8 mouse cellular contexts compared by ENCODE assay signal in the genomic region with DNA sequence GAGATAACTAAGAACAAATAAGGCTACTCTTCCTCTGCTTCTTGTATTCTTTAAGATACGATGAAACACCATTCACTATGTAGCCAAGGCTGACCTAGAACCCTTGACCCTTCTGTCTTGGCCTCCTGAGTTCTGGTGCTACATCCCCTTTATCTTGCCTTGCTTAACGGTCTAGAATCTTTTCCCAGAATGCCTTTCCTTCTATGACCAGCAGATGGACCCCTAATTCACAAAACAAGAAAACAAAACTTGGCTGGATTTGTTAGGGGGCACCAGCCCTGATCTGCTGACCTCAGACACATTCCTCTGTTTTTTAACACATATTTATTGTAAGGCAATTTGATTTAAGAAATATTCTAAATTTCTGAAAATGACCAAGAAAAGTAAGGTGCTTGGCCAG. TPM values are rescaled to one million over a fixed set of nuclear protein-coding genes. Genes with fewer than 3 reads are reported as not detected.
DNase-seq lines count a peak whose midpoint lies in the region; ATAC-seq lines count a peak whose summit lies in the region.

No protein-coding gene starts in this region.

- H3K9me3 ChIP-seq in hindbrain, embryonic 14.5 days (ENCODE audit: control insufficient read depth, low read length) = no peaks in the 10 kb centered on the region
- H3K9me3 ChIP-seq in hindbrain, embryonic 12.5 days (replicated peaks) = no peaks in the 10 kb centered on the region
- H3K9me3 ChIP-seq in embryonic facial prominence, embryonic 11.5 days (replicated peaks; ENCODE audit: control insufficient read depth, low read length) = no peaks in the 10 kb centered on the region

- 25% methylated on average over 2 of the region's 2 CpGs for WGBS in hindbrain, embryonic 14.5 days
- 30% methylated on average over 2 of the region's 2 CpGs for WGBS in hindbrain, embryonic 12.5 days
- 30% methylated on average over 2 of the region's 2 CpGs for WGBS in embryonic facial prominence, embryonic 11.5 days

- no peak overlapping the region for H3K27ac ChIP-seq in hindbrain, embryonic 14.5 days
- H3K27ac ChIP-seq in hindbrain, embryonic 12.5 days = no peak overlapping the region
- H3K27ac ChIP-seq in embryonic facial prominence, embryonic 11.5 days (replicated peaks; ENCODE audit: low read depth, low read length) = no peak overlapping the region

- no peak overlapping the region for H3K4me3 ChIP-seq in hindbrain, embryonic 14.5 days (replicated peaks; ENCODE audit: low read length)
- no peak overlapping the region for H3K4me3 ChIP-seq in hindbrain, embryonic 12.5 days
- no peak overlapping the region for H3K4me3 ChIP-seq in embryonic facial prominence, embryonic 11.5 days (ENCODE audit: low read depth, low read length)

- no peak overlapping the region for H3K9ac ChIP-seq in hindbrain, embryonic 14.5 days
- no peak overlapping the region for H3K9ac ChIP-seq in hindbrain, embryonic 12.5 days
- no peak overlapping the region for H3K9ac ChIP-seq in embryonic facial prominence, embryonic 11.5 days (replicated peaks; ENCODE audit: low read length)

- H3K4me1 ChIP-seq in hindbrain, embryonic 14.5 days (replicated peaks; ENCODE audit: control insufficient read depth, insufficient read depth, low read length) = 0 out of 2 replicates have a peak, but pooled peaks cover 7% of the 10 kb centered on the region
- H3K4me1 ChIP-seq in hindbrain, embryonic 12.5 days = peaks cover 6% of the 10 kb centered on the region; the same call in 1 of the 2 replicates
- H3K4me1 ChIP-seq in embryonic facial prominence, embryonic 11.5 days (ENCODE audit: control insufficient read depth, insufficient read depth, low read length) = no peaks in the 10 kb centered on the region

- H3K4me2 ChIP-seq in hindbrain, embryonic 14.5 days (replicated peaks) = no peak overlapping the region
- no peak overlapping the region for H3K4me2 ChIP-seq in hindbrain, embryonic 12.5 days (replicated peaks)
- no peak overlapping the region for H3K4me2 ChIP-seq in embryonic facial prominence, embryonic 11.5 days (ENCODE audit: low read depth, low read length)

- H3K27me3 ChIP-seq in hindbrain, embryonic 14.5 days (ENCODE audit: control insufficient read depth, insufficient read depth, low read length) = no peaks in the 10 kb centered on the region
- peaks cover 5% of the 10 kb centered on the region; the same call in 1 of the 2 replicates for H3K27me3 ChIP-seq in hindbrain, embryonic 12.5 days
- H3K27me3 ChIP-seq in embryonic facial prominence, embryonic 11.5 days (ENCODE audit: control insufficient read depth, insufficient read depth, low read length) = no peaks in the 10 kb centered on the region

- DNase-seq in hindbrain, embryonic 14.5 days (ENCODE audit: low spot score) = peak; percentile 77
- peak; percentile 49 for DNase-seq in thymus, postnatal 14 days
- DNase-seq in thymus, postnatal 36 days = no peak
- peak; percentile 77 for DNase-seq in embryonic facial prominence, embryonic 11.5 days (ENCODE audit: low spot score)
- peak; percentile 77 for DNase-seq in naive thymus-derived CD4-positive, alpha-beta T cell, adult 2 months (ENCODE audit: low read depth)
- no peak for DNase-seq in urinary bladder, postnatal 14 days (ENCODE audit: low spot score)
- no peak for DNase-seq in spleen, postnatal 4 days (ENCODE audit: low spot score in 2 of 2)

- no peak for ATAC-seq in hindbrain, embryonic 14.5 days (ENCODE audit: low FRiP score)
- ATAC-seq in hindbrain, embryonic 12.5 days (ENCODE audit: low FRiP score) = no peak
- no peak for ATAC-seq in embryonic facial prominence, embryonic 11.5 days (replicated peaks; ENCODE audit: insufficient number of reproducible peaks, low FRiP score, low TSS enrichment, low read depth)

- H3K36me3 ChIP-seq in hindbrain, embryonic 14.5 days (replicated peaks; ENCODE audit: control insufficient read depth, insufficient read depth) = no peaks in the 10 kb centered on the region
- no peaks in the 10 kb centered on the region for H3K36me3 ChIP-seq in hindbrain, embryonic 12.5 days
- no peaks in the 10 kb centered on the region for H3K36me3 ChIP-seq in embryonic facial prominence, embryonic 11.5 days (replicated peaks; ENCODE audit: control insufficient read depth, insufficient read depth, low read depth, low read length)

RNA-seq across cellular contexts. Expression of a gene that starts 1.9 kb away (rescaled TPM):
- polyA plus RNA-seq in hindbrain, embryonic 14.5 days (2014; fragmentation: Nextera tagmentation; extraction: Ambion mirVana) = not detected in 2 replicates
- polyA plus RNA-seq in hindbrain, embryonic 12.5 days (2016; fragmentation: Nextera tagmentation; extraction: Ambion mirVana) = 0.34 TPM in 1 of 2 replicates, not detected in the other
- polyA plus RNA-seq in embryonic facial prominence, embryonic 11.5 days (2014; fragmentation: Nextera tagmentation; extraction: Ambion mirVana) = 0.45 TPM in 1 of 2 replicates, not detected in the other

RNA-seq across cellular contexts. Expression of a gene that starts 2.6 kb away (rescaled TPM):
- polyA plus RNA-seq in hindbrain, embryonic 14.5 days (2014; fragmentation: Nextera tagmentation; extraction: Ambion mirVana) = 0.27 and 0.28 TPM in 2 replicates
- polyA plus RNA-seq in hindbrain, embryonic 12.5 days (2016; fragmentation: Nextera tagmentation; extraction: Ambion mirVana) = 0.36 TPM in 1 of 2 replicates, not detected in the other
- polyA plus RNA-seq in embryonic facial prominence, embryonic 11.5 days (2014; fragmentation: Nextera tagmentation; extraction: Ambion mirVana) = 0.46 TPM in 1 of 2 replicates, not detected in the other

RNA-seq across cellular contexts. Expression of a gene that starts 8.8 kb away (rescaled TPM):
- polyA plus RNA-seq in hindbrain, embryonic 14.5 days (2014; fragmentation: Nextera tagmentation; extraction: Ambion mirVana) = 747 and 789 TPM in 2 replicates
- 679 and 744 TPM in 2 replicates for polyA plus RNA-seq in hindbrain, embryonic 12.5 days (2016; fragmentation: Nextera tagmentation; extraction: Ambion mirVana)
- polyA plus RNA-seq in embryonic facial prominence, embryonic 11.5 days (2014; fragmentation: Nextera tagmentation; extraction: Ambion mirVana) = 827 and 878 TPM in 2 replicates

RNA-seq across cellular contexts. Expression of a gene that starts 11.3 kb away (rescaled TPM):
- polyA plus RNA-seq in hindbrain, embryonic 14.5 days (2014; fragmentation: Nextera tagmentation; extraction: Ambion mirVana) = 2.9 and 3.0 TPM in 2 replicates
- polyA plus RNA-seq in hindbrain, embryonic 12.5 days (2016; fragmentation: Nextera tagmentation; extraction: Ambion mirVana) = 0.36 TPM in 1 of 2 replicates, not detected in the other
- 0.36 TPM in 1 of 2 replicates, not detected in the other for polyA plus RNA-seq in embryonic facial prominence, embryonic 11.5 days (2014; fragmentation: Nextera tagmentation; extraction: Ambion mirVana)

RNA-seq across cellular contexts. Expression of a gene that starts 16.4 kb away (rescaled TPM):
- not detected in 2 replicates for polyA plus RNA-seq in hindbrain, embryonic 14.5 days (2014; fragmentation: Nextera tagmentation; extraction: Ambion mirVana)
- not detected in 2 replicates for polyA plus RNA-seq in hindbrain, embryonic 12.5 days (2016; fragmentation: Nextera tagmentation; extraction: Ambion mirVana)
- not detected in 2 replicates for polyA plus RNA-seq in embryonic facial prominence, embryonic 11.5 days (2014; fragmentation: Nextera tagmentation; extraction: Ambion mirVana)

Comparison
In these comparisons a context has a peak if more than half of its experiments do, and no peak if none do; other contexts are left out.
1. DNase-seq: peak in hindbrain, embryonic 14.5 days (single experiment), thymus, postnatal 14 days (single experiment), embryonic facial prominence, embryonic 11.5 days (single experiment) and naive thymus-derived CD4-positive, alpha-beta T cell, adult 2 months (single experiment); none in thymus, postnatal 36 days (0 of 2), urinary bladder, postnatal 14 days (single experiment) and spleen, postnatal 4 days (0 of 2).